Mouse (Mus musculus): ENCODE measurements around the gene Hip1r. TPM values are rescaled to one million over a fixed set of nuclear protein-coding genes. Genes with fewer than 3 reads are reported as not detected.
A peak's percentile ranks its signal among the peaks of the same experiment; 100 is the strongest.

Gene Hip1r
- polyA plus RNA-seq, 1 experiment from 2014 or later = 8.4 TPM

GRCm38 (mm10) chr5:123992794-123993193 lies 19.4 kb downstream of the Hip1r start:
- Histone ChIP-seq H3K27ac (peak overlapping the region; percentile 37; the same call in 1 of the 2 replicates), H3K4me1 (peaks cover 68% of the 10 kb centered on the region), H3K36me3 (peaks cover 4% of the 10 kb centered on the region; the same call in 1 of the 2 replicates), H3K4me3 (no peak overlapping the region), H3K27me3 (ENCODE audit: insufficient read depth, poor library complexity, severe bottlenecking) (peaks cover 6% of the 10 kb centered on the region; the same call in 1 of the 2 replicates), H3K9me3 (no peaks in the 10 kb centered on the region)
- 31% methylated on average over 5 of the region's 5 CpGs for WGBS
- peak; percentile 84 for DNase-seq (ENCODE audit: low spot score)

- Histone ChIP-seq H3K27ac (no peak overlapping the region), H3K36me3 (peaks cover 4% of the 10 kb centered on the region; the same call in 1 of the 2 replicates), H3K27me3 (ENCODE audit: insufficient read depth, poor library complexity, severe bottlenecking) (peaks cover 6% of the 10 kb centered on the region; the same call in 1 of the 2 replicates), H3K4me3 (no peak overlapping the region), H3K4me1 (peaks cover 69% of the 10 kb centered on the region), H3K9me3 (no peaks in the 10 kb centered on the region)
- no peak for DNase-seq (ENCODE audit: low spot score)
- 60% methylated on average over 7 of the region's 7 CpGs for WGBS
Measured at GRCm38 (mm10) chr5:123993263-123994036, 20.0 kb downstream of the Hip1r start.

- H3K4me3 ChIP-seq = no peak overlapping the region
- no peak overlapping the region; the same call in 1 of the 2 replicates for H3K27ac ChIP-seq
- H3K27me3 ChIP-seq (ENCODE audit: insufficient read depth, poor library complexity, severe bottlenecking) = peaks cover 7% of the 10 kb centered on the region; the same call in 1 of the 2 replicates
- peaks cover 73% of the 10 kb centered on the region for H3K4me1 ChIP-seq
- no peaks in the 10 kb centered on the region for H3K9me3 ChIP-seq
- 92% methylated on average over 7 of the region's 7 CpGs for WGBS
- DNase-seq (ENCODE audit: low spot score) = no peak
- peaks cover 4% of the 10 kb centered on the region; the same call in 1 of the 2 replicates for H3K36me3 ChIP-seq
Measured at GRCm38 (mm10) chr5:123994468-123994867, 21.0 kb downstream of the Hip1r start.

- H3K27me3 ChIP-seq (ENCODE audit: insufficient read depth, poor library complexity, severe bottlenecking) = peaks cover 10% of the 10 kb centered on the region; the same call in 1 of the 2 replicates
- H3K27ac ChIP-seq = no peak overlapping the region
- no peak for DNase-seq (ENCODE audit: low spot score)
- 76% methylated on average over 6 of the region's 6 CpGs for WGBS
- H3K36me3 ChIP-seq = peaks cover 4% of the 10 kb centered on the region; the same call in 1 of the 2 replicates
- no peaks in the 10 kb centered on the region for H3K9me3 ChIP-seq
- peaks cover 71% of the 10 kb centered on the region for H3K4me1 ChIP-seq
- no peak overlapping the region for H3K4me3 ChIP-seq
Measured at GRCm38 (mm10) chr5:123995388-123995787, 22.0 kb downstream of the Hip1r start.

DNA sequence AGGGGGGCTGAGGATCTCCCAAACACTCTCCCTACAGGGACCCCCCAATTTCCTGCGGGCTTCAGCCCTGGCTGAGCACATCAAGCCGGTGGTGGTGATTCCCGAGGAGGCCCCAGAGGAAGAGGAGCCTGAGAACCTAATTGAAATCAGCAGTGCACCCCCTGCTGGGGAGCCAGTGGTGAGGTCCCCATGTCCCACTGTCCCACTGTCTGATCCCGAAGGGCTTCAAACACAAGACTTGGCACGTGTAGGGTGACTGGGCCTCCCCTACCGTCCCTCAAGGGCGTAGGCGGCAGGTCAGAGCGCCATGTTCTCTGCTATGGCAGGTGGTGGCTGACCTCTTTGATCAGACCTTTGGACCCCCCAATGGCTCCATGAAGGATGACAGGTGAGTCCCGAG lies 22.8 kb downstream of the Hip1r start:
- Histone ChIP-seq H3K4me3 (no peak overlapping the region), H3K27ac (0 out of 2 replicates have a peak overlapping the region, but pooled peaks have one; percentile 17), H3K27me3 (ENCODE audit: insufficient read depth, poor library complexity, severe bottlenecking) (peaks cover 10% of the 10 kb centered on the region; the same call in 1 of the 2 replicates), H3K9me3 (no peaks in the 10 kb centered on the region), H3K4me1 (peaks cover 70% of the 10 kb centered on the region), H3K36me3 (peaks cover 2% of the 10 kb centered on the region; the same call in 1 of the 2 replicates)
- no peak for DNase-seq (ENCODE audit: low spot score)
- WGBS = 84% methylated on average over 10 of the region's 10 CpGs

- DNase-seq (ENCODE audit: low spot score) = no peak
- H3K36me3 ChIP-seq = no peaks in the 10 kb centered on the region; the same call in 1 of the 2 replicates
- H3K4me3 ChIP-seq = no peak overlapping the region
- peaks cover 70% of the 10 kb centered on the region for H3K4me1 ChIP-seq
- H3K9me3 ChIP-seq = no peaks in the 10 kb centered on the region
- 88% methylated on average over 14 of the region's 14 CpGs for WGBS
- peak overlapping the region; percentile 52 for H3K27ac ChIP-seq
- peaks cover 10% of the 10 kb centered on the region; the same call in 1 of the 2 replicates for H3K27me3 ChIP-seq (ENCODE audit: insufficient read depth, poor library complexity, severe bottlenecking)
Measured at GRCm38 (mm10) chr5:123996695-123997094, 23.3 kb downstream of the Hip1r start.

DNA sequence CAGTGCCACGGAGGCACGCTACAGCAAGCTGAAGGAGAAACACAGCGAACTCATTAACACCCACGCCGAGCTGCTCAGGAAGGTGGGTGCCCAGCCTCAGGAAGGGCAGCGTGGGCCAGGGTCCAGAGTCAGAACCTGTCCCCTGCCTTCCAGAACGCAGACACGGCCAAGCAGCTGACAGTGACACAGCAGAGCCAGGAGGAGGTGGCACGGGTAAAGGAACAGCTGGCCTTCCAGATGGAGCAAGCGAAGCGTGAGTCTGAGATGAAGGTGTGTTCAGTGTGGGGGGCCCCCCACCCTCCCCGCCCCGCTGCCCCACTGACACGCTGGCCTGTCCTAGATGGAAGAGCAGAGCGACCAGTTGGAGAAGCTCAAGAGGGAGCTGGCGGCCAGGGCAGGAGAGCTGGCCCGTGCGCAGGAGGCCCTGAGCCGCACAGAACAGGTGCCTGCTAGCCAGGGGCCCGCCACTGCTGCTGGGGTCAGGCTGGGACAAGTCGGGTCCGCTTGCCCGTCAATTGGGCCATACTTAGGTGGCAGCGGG lies 23.9 kb downstream of the Hip1r start:
- no peak for DNase-seq (ENCODE audit: low spot score)
- Histone ChIP-seq H3K4me3 (no peak overlapping the region), H3K27me3 (ENCODE audit: insufficient read depth, poor library complexity, severe bottlenecking) (peaks cover 10% of the 10 kb centered on the region; the same call in 1 of the 2 replicates), H3K4me1 (peaks cover 68% of the 10 kb centered on the region), H3K36me3 (no peaks in the 10 kb centered on the region; the same call in 1 of the 2 replicates), H3K27ac (peak overlapping the region; percentile 52), H3K9me3 (no peaks in the 10 kb centered on the region)
- 86% methylated on average over 24 of the region's 24 CpGs for WGBS

DNA sequence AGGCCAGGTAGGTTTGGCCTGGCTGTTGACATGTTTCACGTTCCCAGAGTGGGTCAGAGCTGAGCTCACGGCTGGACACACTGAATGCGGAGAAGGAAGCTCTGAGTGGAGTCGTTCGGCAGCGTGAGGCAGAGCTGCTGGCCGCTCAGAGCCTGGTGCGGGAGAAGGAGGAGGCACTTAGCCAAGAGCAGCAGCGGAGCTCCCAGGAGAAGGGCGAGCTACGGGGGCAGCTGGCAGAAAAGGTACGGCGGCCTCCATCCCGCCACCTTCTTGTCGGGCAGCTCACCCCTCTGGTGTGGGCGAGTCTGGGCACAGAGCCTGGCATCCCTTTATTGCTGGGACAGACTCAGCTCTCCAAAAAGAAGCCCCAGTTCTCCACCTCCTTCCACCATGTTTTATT lies 24.4 kb downstream of the Hip1r start:
- H3K4me3 ChIP-seq = no peak overlapping the region
- no peak for DNase-seq (ENCODE audit: low spot score)
- peaks cover 10% of the 10 kb centered on the region; the same call in 1 of the 2 replicates for H3K27me3 ChIP-seq (ENCODE audit: insufficient read depth, poor library complexity, severe bottlenecking)
- H3K36me3 ChIP-seq = no peaks in the 10 kb centered on the region; the same call in 1 of the 2 replicates
- H3K9me3 ChIP-seq = no peaks in the 10 kb centered on the region
- H3K27ac ChIP-seq = 0 out of 2 replicates have a peak overlapping the region, but pooled peaks have one; percentile 52
- 82% methylated on average over 16 of the region's 16 CpGs for WGBS
- peaks cover 68% of the 10 kb centered on the region for H3K4me1 ChIP-seq

- Histone ChIP-seq H3K36me3 (peaks cover 3% of the 10 kb centered on the region), H3K4me3 (no peak overlapping the region), H3K27me3 (ENCODE audit: insufficient read depth, poor library complexity, severe bottlenecking) (peaks cover 10% of the 10 kb centered on the region; the same call in 1 of the 2 replicates), H3K4me1 (peaks cover 72% of the 10 kb centered on the region), H3K9me3 (no peaks in the 10 kb centered on the region), H3K27ac (no peak overlapping the region)
- WGBS = 46% methylated on average over 10 of the region's 10 CpGs
- peak; percentile 82 for DNase-seq (ENCODE audit: low spot score)
Measured at GRCm38 (mm10) chr5:123998370-123998769, 24.9 kb downstream of the Hip1r start.

DNA sequence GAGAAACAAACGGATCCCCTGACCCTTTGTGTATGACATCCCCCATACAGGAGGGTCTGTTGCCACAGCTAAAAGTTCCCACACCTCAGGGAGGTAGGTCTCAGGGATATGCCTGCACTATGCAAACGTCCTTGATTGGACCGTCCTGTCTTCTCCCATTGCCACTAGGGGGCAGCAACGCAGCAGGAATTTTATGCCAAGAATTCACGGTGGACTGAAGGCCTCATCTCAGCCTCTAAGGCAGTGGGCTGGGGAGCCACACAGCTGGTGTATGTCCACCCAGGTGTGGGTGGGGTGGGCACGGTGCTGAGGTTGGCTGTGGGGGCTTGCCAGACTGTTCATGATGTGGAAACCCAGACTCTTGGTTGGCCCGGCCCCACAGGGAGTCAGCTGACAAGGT lies 27.4 kb downstream of the Hip1r start:
- Histone ChIP-seq H3K9me3 (no peaks in the 10 kb centered on the region), H3K27me3 (ENCODE audit: insufficient read depth, poor library complexity, severe bottlenecking) (peaks cover 10% of the 10 kb centered on the region; the same call in 1 of the 2 replicates), H3K36me3 (peaks cover 27% of the 10 kb centered on the region), H3K4me1 (peaks cover 65% of the 10 kb centered on the region), H3K4me3 (no peak overlapping the region), H3K27ac (peak overlapping the region; percentile 53)
- DNase-seq (ENCODE audit: low spot score) = peak; percentile 93
- 15% methylated on average over 7 of the region's 7 CpGs for WGBS

DNA sequence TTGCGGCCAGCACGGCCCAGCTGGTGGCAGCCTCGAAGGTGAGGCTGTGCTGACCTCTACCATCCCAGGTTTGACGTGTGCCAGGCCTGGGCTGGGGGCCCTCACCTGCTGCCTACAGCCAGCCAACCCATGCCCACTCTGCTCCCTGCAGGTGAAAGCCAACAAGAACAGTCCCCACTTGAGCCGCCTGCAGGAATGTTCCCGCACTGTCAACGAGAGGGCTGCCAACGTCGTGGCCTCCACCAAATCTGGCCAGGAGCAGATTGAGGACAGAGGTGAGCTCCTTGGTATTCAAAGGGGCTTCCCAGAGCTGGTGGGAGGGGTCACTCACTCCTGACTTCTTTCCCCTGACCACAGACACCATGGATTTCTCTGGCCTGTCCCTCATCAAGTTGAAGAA lies 27.8 kb downstream of the Hip1r start:
- peaks cover 61% of the 10 kb centered on the region for H3K4me1 ChIP-seq
- H3K27ac ChIP-seq = peak overlapping the region; percentile 53
- no peak overlapping the region for H3K4me3 ChIP-seq
- H3K9me3 ChIP-seq = no peaks in the 10 kb centered on the region
- peaks cover 10% of the 10 kb centered on the region; the same call in 1 of the 2 replicates for H3K27me3 ChIP-seq (ENCODE audit: insufficient read depth, poor library complexity, severe bottlenecking)
- WGBS = 60% methylated on average over 9 of the region's 9 CpGs
- peaks cover 32% of the 10 kb centered on the region for H3K36me3 ChIP-seq
- no peak for DNase-seq (ENCODE audit: low spot score)

- WGBS = 86% methylated on average over 2 of the region's 2 CpGs
- H3K27me3 ChIP-seq (ENCODE audit: insufficient read depth, poor library complexity, severe bottlenecking) = peaks cover 4% of the 10 kb centered on the region; the same call in 1 of the 2 replicates
- H3K9me3 ChIP-seq = no peaks in the 10 kb centered on the region
- peak overlapping the region; percentile 48; the same call in 1 of the 2 replicates for H3K27ac ChIP-seq
- DNase-seq (ENCODE audit: low spot score) = no peak
- peaks cover 48% of the 10 kb centered on the region for H3K36me3 ChIP-seq
- H3K4me3 ChIP-seq = no peak overlapping the region
- H3K4me1 ChIP-seq = peaks cover 46% of the 10 kb centered on the region
Measured at GRCm38 (mm10) chr5:124002876-124003275, 29.4 kb downstream of the Hip1r start.

DNA sequence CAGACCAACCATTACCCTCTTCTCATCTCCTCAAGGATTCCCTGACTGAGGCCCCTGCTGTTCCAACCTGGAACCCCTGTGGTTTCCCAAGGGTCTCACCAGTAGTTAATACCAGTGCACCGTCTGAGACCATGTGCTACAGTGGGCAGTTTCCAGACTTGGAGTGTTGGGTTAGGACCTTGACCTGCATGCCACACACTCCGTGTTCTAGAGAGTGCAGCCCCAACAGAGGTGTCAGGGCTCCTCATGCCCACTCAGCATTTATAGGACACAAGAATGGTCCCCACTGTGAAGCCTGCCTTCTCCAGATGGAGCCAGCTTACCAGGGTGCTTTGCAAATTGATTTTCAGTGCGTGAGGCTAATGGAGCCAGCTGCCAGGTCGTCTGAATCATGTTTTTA lies 29.9 kb downstream of the Hip1r start:
- Histone ChIP-seq H3K9me3 (no peaks in the 10 kb centered on the region), H3K4me1 (peaks cover 42% of the 10 kb centered on the region), H3K36me3 (peaks cover 53% of the 10 kb centered on the region), H3K4me3 (no peak overlapping the region), H3K27me3 (ENCODE audit: insufficient read depth, poor library complexity, severe bottlenecking) (peaks cover 4% of the 10 kb centered on the region; the same call in 1 of the 2 replicates), H3K27ac (peak overlapping the region; percentile 48; the same call in 1 of the 2 replicates)
- DNase-seq (ENCODE audit: low spot score) = no peak
- 70% methylated on average over 4 of the region's 4 CpGs for WGBS
